Mouse (Mus musculus): ENCODE measurements at regions not wholly inside any gene's neighbourhood (a gene's known extent, or its start where the extent isn't known, plus 50 kb on each side); places are given as distances from the start of the nearest gene placed in this dataset.

- no peaks in the 10 kb centered on the region for H3K4me1 ChIP-seq (ENCODE audit: control insufficient read depth)
- no peak overlapping the region for H3K4me3 ChIP-seq (replicated peaks)
- H3K36me3 ChIP-seq (ENCODE audit: control insufficient read depth): no peaks in the 10 kb centered on the region
- H3K27me3 ChIP-seq (ENCODE audit: control insufficient read depth): no peaks in the 10 kb centered on the region
- no peaks in the 10 kb centered on the region for H3K9me3 ChIP-seq (ENCODE audit: control insufficient read depth, low read length)
- TF ChIP-seq TAL1 (IDR thresholded peaks at IDR 0.05; ENCODE audit: low read length) (no peak), GATA1 (IDR thresholded peaks at IDR 0.05; ENCODE audit: low read length) (no peak)
Measured at GRCm38 (mm10) chr4:53351104-53351607, 89.1 kb upstream of the Slc44a1 start.

GRCm38 (mm10) chr4:53345346-53345745, 94.9 kb upstream of the Slc44a1 start:
- H3K36me3 ChIP-seq (ENCODE audit: control insufficient read depth): no peaks in the 10 kb centered on the region
- no peaks in the 10 kb centered on the region for H3K4me1 ChIP-seq (ENCODE audit: control insufficient read depth)
- H3K27me3 ChIP-seq (ENCODE audit: control insufficient read depth): no peaks in the 10 kb centered on the region
- H3K4me3 ChIP-seq (replicated peaks): no peak overlapping the region
- peaks cover 11% of the 10 kb centered on the region for H3K9me3 ChIP-seq (ENCODE audit: control insufficient read depth, low read length)
- no peak for TF ChIP-seq GATA1 (IDR thresholded peaks at IDR 0.05; ENCODE audit: low read length)
- no peak for TF ChIP-seq TAL1 (IDR thresholded peaks at IDR 0.05; ENCODE audit: low read length)

GRCm38 (mm10) chr4:53344546-53344945, 95.7 kb upstream of the Slc44a1 start:
- Histone ChIP-seq H3K36me3 (ENCODE audit: control insufficient read depth) (no peaks in the 10 kb centered on the region), H3K4me1 (ENCODE audit: control insufficient read depth) (no peaks in the 10 kb centered on the region), H3K4me3 (replicated peaks) (no peak overlapping the region), H3K9me3 (ENCODE audit: control insufficient read depth, low read length) (peaks cover 11% of the 10 kb centered on the region), H3K27me3 (ENCODE audit: control insufficient read depth) (no peaks in the 10 kb centered on the region)
- no peak for TF ChIP-seq GATA1 (IDR thresholded peaks at IDR 0.05; ENCODE audit: low read length)

- Histone ChIP-seq H3K9me3 (ENCODE audit: control insufficient read depth, low read length) (peaks cover 11% of the 10 kb centered on the region), H3K4me1 (ENCODE audit: control insufficient read depth) (no peaks in the 10 kb centered on the region), H3K4me3 (replicated peaks) (no peak overlapping the region), H3K27me3 (ENCODE audit: control insufficient read depth) (no peaks in the 10 kb centered on the region), H3K36me3 (ENCODE audit: control insufficient read depth) (no peaks in the 10 kb centered on the region)
- TF ChIP-seq TAL1 (IDR thresholded peaks at IDR 0.05; ENCODE audit: low read length) (no peak), GATA1 (IDR thresholded peaks at IDR 0.05; ENCODE audit: low read length) (no peak)
Measured at GRCm38 (mm10) chr4:53341181-53341580, 99.0 kb upstream of the Slc44a1 start.

- no peaks in the 10 kb centered on the region for H3K27me3 ChIP-seq (ENCODE audit: control insufficient read depth)
- H3K9me3 ChIP-seq (ENCODE audit: control insufficient read depth, low read length): peaks cover 11% of the 10 kb centered on the region
- no peak overlapping the region for H3K4me3 ChIP-seq (replicated peaks)
- TF ChIP-seq TAL1 (IDR thresholded peaks at IDR 0.05; ENCODE audit: low read length): no peak
- H3K36me3 ChIP-seq (ENCODE audit: control insufficient read depth): no peaks in the 10 kb centered on the region
- no peaks in the 10 kb centered on the region for H3K4me1 ChIP-seq (ENCODE audit: control insufficient read depth)
Measured at GRCm38 (mm10) chr4:53340021-53340667, 100.1 kb upstream of the Slc44a1 start.

- Histone ChIP-seq H3K4me1 (ENCODE audit: control insufficient read depth) (no peaks in the 10 kb centered on the region), H3K4me3 (replicated peaks) (no peak overlapping the region), H3K9me3 (ENCODE audit: control insufficient read depth, low read length) (peaks cover 11% of the 10 kb centered on the region), H3K27me3 (ENCODE audit: control insufficient read depth) (no peaks in the 10 kb centered on the region), H3K36me3 (ENCODE audit: control insufficient read depth) (no peaks in the 10 kb centered on the region)
- no peak for TF ChIP-seq GATA1 (IDR thresholded peaks at IDR 0.05; ENCODE audit: low read length)
- no peak for TF ChIP-seq TAL1 (IDR thresholded peaks at IDR 0.05; ENCODE audit: low read length)
Measured at GRCm38 (mm10) chr4:53339125-53340020, 100.8 kb upstream of the Slc44a1 start.

- H3K36me3 ChIP-seq (ENCODE audit: control insufficient read depth): no peaks in the 10 kb centered on the region
- H3K27me3 ChIP-seq (ENCODE audit: control insufficient read depth): no peaks in the 10 kb centered on the region
- H3K4me3 ChIP-seq (replicated peaks): no peak overlapping the region
- H3K9me3 ChIP-seq (ENCODE audit: control insufficient read depth, low read length): peaks cover 11% of the 10 kb centered on the region
- no peaks in the 10 kb centered on the region for H3K4me1 ChIP-seq (ENCODE audit: control insufficient read depth)
- TF ChIP-seq TAL1 (IDR thresholded peaks at IDR 0.05; ENCODE audit: low read length): no peak
- TF ChIP-seq GATA1 (IDR thresholded peaks at IDR 0.05; ENCODE audit: low read length): no peak
Measured at GRCm38 (mm10) chr4:53338479-53338878, 101.7 kb upstream of the Slc44a1 start.

- Histone ChIP-seq H3K4me1 (ENCODE audit: control insufficient read depth) (no peaks in the 10 kb centered on the region), H3K36me3 (ENCODE audit: control insufficient read depth) (no peaks in the 10 kb centered on the region), H3K4me3 (replicated peaks) (no peak overlapping the region), H3K27me3 (ENCODE audit: control insufficient read depth) (no peaks in the 10 kb centered on the region), H3K9me3 (ENCODE audit: control insufficient read depth, low read length) (peaks cover 11% of the 10 kb centered on the region)
- TF ChIP-seq GATA1 (IDR thresholded peaks at IDR 0.05; ENCODE audit: low read length) (no peak), TAL1 (IDR thresholded peaks at IDR 0.05; ENCODE audit: low read length) (no peak)
Measured at GRCm38 (mm10) chr4:53337784-53338183, 102.4 kb upstream of the Slc44a1 start.

- no peak for TF ChIP-seq TAL1 (IDR thresholded peaks at IDR 0.05; ENCODE audit: low read length)
- TF ChIP-seq GATA1 (IDR thresholded peaks at IDR 0.05; ENCODE audit: low read length): no peak
- no peaks in the 10 kb centered on the region for H3K36me3 ChIP-seq (ENCODE audit: control insufficient read depth)
- no peaks in the 10 kb centered on the region for H3K9me3 ChIP-seq (ENCODE audit: control insufficient read depth, low read length)
- H3K4me1 ChIP-seq (ENCODE audit: control insufficient read depth): peaks cover 5% of the 10 kb centered on the region
- H3K4me3 ChIP-seq (replicated peaks): no peak overlapping the region
- H3K27me3 ChIP-seq (ENCODE audit: control insufficient read depth): no peaks in the 10 kb centered on the region
Measured at GRCm38 (mm10) chr4:53327382-53328165, 112.6 kb upstream of the Slc44a1 start.

Data from erythroblast, embryonic 14.5 days (primary cell).